Mouse (Mus musculus): ENCODE results near the gene Gnaz.

DNA sequence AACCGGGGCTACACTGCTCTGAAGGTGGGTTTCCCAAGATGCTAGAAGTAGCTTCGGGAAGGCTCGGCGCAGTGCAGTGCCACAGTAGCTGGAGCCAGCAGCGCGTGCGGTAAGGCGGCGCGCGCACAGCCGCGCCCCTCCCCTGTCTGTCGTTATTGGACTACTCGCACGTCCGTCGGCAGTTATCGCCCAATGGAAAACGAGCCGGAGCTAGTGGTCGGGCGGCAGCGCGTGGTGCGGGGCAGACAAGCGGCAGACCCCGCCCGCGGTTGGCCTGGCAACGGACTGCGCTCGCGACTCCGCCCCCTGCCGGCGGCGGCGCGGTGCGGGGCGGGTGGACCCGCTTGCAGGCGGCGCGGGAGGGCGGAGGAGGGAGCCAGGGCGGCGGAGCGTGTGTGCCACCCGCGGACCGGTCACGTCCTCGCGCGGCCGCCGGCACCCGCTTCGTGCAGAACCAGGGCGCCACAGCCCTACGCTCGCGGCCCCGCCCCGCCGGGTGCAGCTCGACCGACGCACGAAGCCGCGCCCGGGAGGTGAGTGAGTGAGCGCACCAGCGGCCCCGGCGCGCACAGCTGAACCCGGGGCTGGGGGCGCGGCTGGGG is at the start of gene Gnaz:
- TF ChIP-seq CTCF (IDR thresholded peaks at IDR 0.05) = peak; percentile 41
- TF ChIP-seq EP300 (IDR thresholded peaks at IDR 0.05) = no peak

Data from lung, postnatal 0 days (tissue).